Mouse (Mus musculus) embryonic facial prominence, embryonic 10.5 days (tissue): Measurements from ENCODE around the gene Tmem63b. TPM values are rescaled to one million over a fixed set of nuclear protein-coding genes. Genes with fewer than 3 reads are reported as not detected.

ENCODE experiments used
- DNase-seq: peaks from one replicate; pipeline ENCODE4 v3.0.0-alpha.2; 2017; ENCODE audit warnings: low spot score
- H3K27ac ChIP-seq: fragments of 300-500 bp; sonication (generic); replicated peaks from 2 replicates; pipeline ENCODE4 v1.5.1; 2016; ENCODE audit warnings: mild to moderate bottlenecking
- H3K27me3 ChIP-seq: fragments of 300-500 bp; sonication (generic); replicated peaks from 2 replicates; pipeline ENCODE4 v1.6.1; 2016; ENCODE audit warnings: low read depth, mild to moderate bottlenecking; ENCODE audit not compliant: poor library complexity, severe bottlenecking
- H3K36me3 ChIP-seq: fragments of 300-500 bp; sonication (generic); replicated peaks from 2 replicates; pipeline ENCODE4 v1.6.1; 2016; ENCODE audit warnings: mild to moderate bottlenecking, moderate library complexity
- H3K4me1 ChIP-seq: fragments of 300-500 bp; sonication (generic); 2 replicates; pipeline ENCODE4 v1.6.1; 2016
- H3K4me3 ChIP-seq: fragments of 300-500 bp; sonication (generic); 2 replicates; pipeline ENCODE4 v1.5.1; 2016; ENCODE audit warnings: mild to moderate bottlenecking, moderate library complexity
- H3K9me3 ChIP-seq: fragments of 300-500 bp; sonication (generic); 2 replicates; pipeline ENCODE4 v1.6.1; 2016; ENCODE audit warnings: mild to moderate bottlenecking
- WGBS: fragments of 180-500 bp; shearing (Covaris S2); methylation state at CpG from one replicate; pipeline ENCODE4 v1.1.7; 2016; 5-methylcytosine and 5-hydroxymethylcytosine counted together
- polyA plus RNA-seq: library from polyadenylated mRNA; unstranded; fragments of >200 nt; fragmentation: Nextera tagmentation; extraction: Ambion mirVana; gene quantifications from 2 replicates; pipeline ENCODE4 v1.2.1, GENCODE M21; 2016

The Tmem63b gene
- polyA plus RNA-seq, 1 experiment from 2014 or later = 41.6 TPM

DNA sequence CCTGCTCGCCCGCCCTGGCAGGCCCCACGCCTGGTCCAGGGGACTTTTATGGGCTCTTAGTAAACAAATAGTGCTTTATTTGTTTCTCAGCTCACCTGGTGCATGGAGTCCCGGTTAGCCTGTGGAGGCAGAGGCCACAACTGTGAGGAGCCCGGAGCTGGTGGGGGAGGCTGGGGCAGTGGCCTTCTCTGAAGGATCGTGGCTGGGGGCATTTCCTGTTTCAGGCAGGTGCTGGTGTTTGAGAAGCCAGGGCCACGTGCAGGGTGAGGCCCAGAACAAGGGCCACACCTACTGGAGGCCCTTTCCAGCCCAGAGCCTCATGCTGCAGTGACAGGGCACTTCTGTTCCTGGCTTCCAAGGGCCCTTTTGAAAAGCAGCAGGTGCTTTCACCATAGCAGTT, 39.5 kb upstream of the Tmem63b start:
- peaks cover 75% of the 10 kb centered on the region for H3K4me1 ChIP-seq

DNA sequence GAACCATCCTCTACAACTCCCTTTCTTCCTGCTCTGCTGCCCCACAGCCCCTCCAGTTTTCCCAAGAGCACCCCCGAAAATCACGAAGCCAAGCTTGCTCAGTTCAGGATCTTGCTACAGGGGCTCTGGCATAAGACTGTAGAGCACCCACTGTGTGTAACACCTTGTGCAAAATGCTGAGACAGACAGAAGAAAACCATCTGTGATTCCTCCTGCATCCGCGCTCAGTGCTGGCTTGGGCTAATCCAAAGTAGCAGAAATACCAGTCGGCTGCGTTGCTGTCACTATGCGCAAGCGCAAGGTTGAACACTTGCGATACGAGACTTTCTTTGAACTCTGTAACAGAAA, 37.8 kb upstream of the Tmem63b start:
- H3K4me3 ChIP-seq = peak overlapping the region; percentile 68; the same call in 1 of the 2 replicates
- 0 out of 2 replicates have a peak, but pooled peaks cover 2% of the 10 kb centered on the region for H3K36me3 ChIP-seq
- 0 out of 2 replicates have a peak, but pooled peaks cover 7% of the 10 kb centered on the region for H3K27me3 ChIP-seq
- H3K9me3 ChIP-seq = no peaks in the 10 kb centered on the region
- WGBS = 87% methylated on average over 10 of the region's 10 CpGs
- H3K27ac ChIP-seq = peak overlapping the region; percentile 92; the same call in 1 of the 2 replicates
- DNase-seq = no peak
- H3K4me1 ChIP-seq = peaks cover 58% of the 10 kb centered on the region

More for the DNA sequence above, 39.5 kb upstream of the Tmem63b start:
- WGBS = 63% methylated on average over 7 of the region's 7 CpGs
- no peak for DNase-seq
- Histone ChIP-seq H3K27ac (peak overlapping the region; percentile 65), H3K4me3 (no peak overlapping the region), H3K36me3 (no peaks in the 10 kb centered on the region), H3K27me3 (0 out of 2 replicates have a peak, but pooled peaks cover 7% of the 10 kb centered on the region), H3K9me3 (no peaks in the 10 kb centered on the region)

DNA sequence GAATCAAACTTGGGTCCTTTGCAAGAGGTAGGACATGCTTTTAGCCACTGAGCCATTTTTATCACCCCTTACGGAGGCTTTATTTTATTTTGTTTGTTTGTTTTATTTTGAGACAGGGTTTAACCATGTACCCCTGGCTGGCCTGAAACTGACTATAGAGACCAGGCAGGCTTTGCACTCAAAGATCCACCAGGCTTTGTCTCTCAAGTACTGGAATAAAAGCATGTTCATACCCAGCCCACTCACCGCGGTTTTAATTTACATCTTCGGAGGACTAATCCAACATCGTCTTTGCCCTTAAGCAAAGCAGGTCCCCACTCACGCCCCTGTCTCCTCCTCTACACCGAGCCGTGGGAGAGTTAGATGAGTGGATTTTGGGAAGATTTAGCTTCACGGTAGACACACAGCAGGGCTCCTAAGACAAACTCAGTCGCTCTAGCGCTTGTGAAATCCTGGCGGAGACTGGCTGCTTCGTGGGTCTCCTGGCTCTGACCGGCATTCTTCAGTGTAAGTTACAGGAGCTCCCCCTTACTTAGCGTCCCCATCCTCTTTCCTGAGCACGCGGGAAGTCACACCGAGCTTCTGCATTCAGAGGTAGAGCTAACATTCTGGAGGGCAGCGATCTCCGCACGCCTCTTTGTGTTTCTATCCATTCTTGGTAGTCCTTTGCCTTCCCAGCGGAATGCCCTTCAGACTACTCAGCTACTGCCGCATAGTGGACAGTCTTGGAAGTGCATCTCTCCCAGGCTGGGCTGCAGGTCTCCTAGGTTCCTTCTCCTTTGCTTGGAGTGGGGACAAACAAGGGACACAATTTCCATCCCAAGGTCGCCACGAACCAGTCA, 37.2 kb upstream of the Tmem63b start:
- H3K27ac ChIP-seq = peak overlapping the region; percentile 92
- no peaks in the 10 kb centered on the region for H3K9me3 ChIP-seq
- 0 out of 2 replicates have a peak, but pooled peaks cover 7% of the 10 kb centered on the region for H3K27me3 ChIP-seq
- H3K4me1 ChIP-seq = peaks cover 53% of the 10 kb centered on the region
- H3K4me3 ChIP-seq = peak overlapping the region; percentile 68
- DNase-seq = peak; percentile 91
- 0 out of 2 replicates have a peak, but pooled peaks cover 2% of the 10 kb centered on the region for H3K36me3 ChIP-seq
- WGBS = 5% methylated on average over 25 of the region's 25 CpGs

DNA sequence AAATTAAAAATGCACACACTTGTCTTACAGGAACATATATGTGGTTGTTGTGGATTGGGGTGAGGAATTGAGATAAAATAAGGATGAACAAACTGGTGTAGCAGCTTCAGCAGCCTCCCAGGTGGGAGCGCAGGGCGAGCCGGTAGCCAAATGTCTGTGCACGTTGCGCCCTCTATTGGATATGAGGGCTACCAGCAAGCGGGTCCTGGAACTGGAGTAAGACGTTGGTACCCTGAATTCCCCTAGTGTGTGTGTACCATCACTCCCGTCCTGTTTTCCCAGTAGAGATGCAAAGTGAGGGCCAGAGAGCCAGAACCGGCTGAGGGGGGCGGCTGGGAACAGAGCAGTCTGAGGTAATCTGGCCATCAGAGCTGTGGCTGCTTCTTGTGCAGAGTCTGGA, 31.6 kb upstream of the Tmem63b start:
- H3K4me3 ChIP-seq = no peak overlapping the region
- no peaks in the 10 kb centered on the region for H3K27me3 ChIP-seq
- 8% methylated on average over 10 of the region's 10 CpGs for WGBS
- H3K4me1 ChIP-seq = peaks cover 9% of the 10 kb centered on the region
- no peaks in the 10 kb centered on the region for H3K9me3 ChIP-seq
- DNase-seq = peak; percentile 70
- 0 out of 2 replicates have a peak, but pooled peaks cover 2% of the 10 kb centered on the region for H3K36me3 ChIP-seq
- no peak overlapping the region for H3K27ac ChIP-seq

DNA sequence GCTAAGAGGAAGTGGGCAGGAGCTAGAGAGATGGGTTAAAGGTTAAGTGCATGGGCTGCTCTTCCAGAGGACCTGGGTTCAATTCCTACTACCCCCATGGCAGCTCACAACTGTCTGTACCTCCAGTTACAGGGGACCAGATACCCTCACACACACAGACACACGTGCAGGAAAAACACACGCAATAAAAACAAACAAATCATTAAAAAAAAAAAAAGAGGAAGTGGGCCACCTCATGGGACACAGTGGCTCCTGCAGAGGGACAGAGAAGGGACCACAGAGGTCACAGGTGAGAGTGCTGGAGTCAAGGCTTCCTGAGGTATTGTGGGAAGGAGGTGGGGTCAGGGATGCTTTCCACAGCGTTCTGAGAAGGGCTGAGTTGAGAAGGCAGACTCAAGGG, 24.8 kb upstream of the Tmem63b start:
- H3K4me3 ChIP-seq = no peak overlapping the region
- 69% methylated on average over 3 of the region's 3 CpGs for WGBS
- H3K36me3 ChIP-seq = no peaks in the 10 kb centered on the region
- no peaks in the 10 kb centered on the region for H3K9me3 ChIP-seq
- H3K27me3 ChIP-seq = no peaks in the 10 kb centered on the region
- H3K27ac ChIP-seq = no peak overlapping the region
- peaks cover 11% of the 10 kb centered on the region; the same call in 1 of the 2 replicates for H3K4me1 ChIP-seq
- DNase-seq = no peak

DNA sequence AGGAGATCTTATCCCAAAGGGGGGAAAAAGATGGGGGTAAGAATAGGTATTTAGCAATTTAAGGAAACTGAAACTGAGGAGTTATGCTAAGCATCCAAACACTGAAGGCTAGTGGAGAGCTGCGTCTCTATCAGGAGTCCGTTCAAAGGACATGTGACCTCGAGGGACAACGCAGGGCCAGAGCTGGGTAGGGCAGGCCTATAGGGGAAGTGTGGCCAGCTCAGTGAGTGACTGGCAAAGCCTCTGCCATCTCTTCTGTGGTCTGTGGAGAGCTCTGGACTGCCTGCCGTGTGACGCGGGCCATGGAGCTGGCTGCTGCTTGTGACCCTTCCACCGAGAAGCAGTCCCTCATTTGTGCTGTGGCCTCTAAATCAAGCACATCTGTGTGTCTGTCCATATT, 23.7 kb upstream of the Tmem63b start:
- Histone ChIP-seq H3K36me3 (no peaks in the 10 kb centered on the region), H3K4me3 (no peak overlapping the region), H3K27ac (no peak overlapping the region), H3K27me3 (no peaks in the 10 kb centered on the region), H3K9me3 (no peaks in the 10 kb centered on the region), H3K4me1 (peaks cover 11% of the 10 kb centered on the region; the same call in 1 of the 2 replicates)
- WGBS = 80% methylated on average over 8 of the region's 8 CpGs
- no peak for DNase-seq

DNA sequence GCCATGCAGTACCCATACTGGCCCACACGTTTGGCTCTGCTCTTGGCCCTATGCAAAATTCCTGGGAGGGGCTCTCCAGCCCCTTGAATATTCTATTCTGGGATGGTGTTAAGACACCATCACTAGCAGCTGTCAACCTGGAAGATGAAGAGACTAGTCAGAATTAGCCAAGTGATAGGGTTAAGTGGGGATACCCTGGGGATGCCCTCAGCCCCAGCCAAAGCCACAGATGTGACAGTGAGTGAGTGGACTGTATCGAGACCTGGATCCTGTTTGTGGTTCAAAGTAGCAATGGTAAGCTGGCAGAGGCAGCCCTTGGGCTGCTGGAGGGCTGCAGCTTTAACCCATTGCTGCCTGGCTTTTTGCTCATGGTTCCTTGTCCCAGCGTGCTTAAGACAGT, 23.1 kb upstream of the Tmem63b start:
- Histone ChIP-seq H3K4me3 (no peak overlapping the region), H3K36me3 (no peaks in the 10 kb centered on the region), H3K9me3 (no peaks in the 10 kb centered on the region), H3K27me3 (no peaks in the 10 kb centered on the region), H3K4me1 (peaks cover 11% of the 10 kb centered on the region; the same call in 1 of the 2 replicates), H3K27ac (no peak overlapping the region)
- 51% methylated on average over 3 of the region's 3 CpGs for WGBS
- no peak for DNase-seq

DNA sequence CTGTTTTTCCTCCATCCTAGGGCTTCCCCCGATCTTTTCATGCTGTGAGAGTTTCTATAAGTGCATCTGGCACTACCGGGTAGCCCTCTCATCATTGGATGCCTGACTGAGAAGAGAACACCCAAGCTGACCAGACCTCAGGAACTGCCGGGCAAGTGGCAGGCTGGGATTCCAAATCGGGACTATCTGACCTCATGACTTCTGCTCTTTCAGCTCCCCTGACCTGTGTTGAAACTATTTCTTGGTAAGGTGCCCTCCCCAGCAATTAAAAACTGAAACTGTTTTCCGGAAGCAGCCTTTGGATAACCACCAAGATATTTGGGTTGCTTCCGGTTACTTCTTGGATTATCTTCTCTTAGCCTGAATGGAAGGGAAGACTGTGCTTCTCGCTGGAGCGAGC, 21.5 kb upstream of the Tmem63b start:
- no peak overlapping the region for H3K27ac ChIP-seq
- DNase-seq = no peak
- H3K27me3 ChIP-seq = no peaks in the 10 kb centered on the region
- no peak overlapping the region for H3K4me3 ChIP-seq
- 87% methylated on average over 8 of the region's 8 CpGs for WGBS
- H3K4me1 ChIP-seq = peaks cover 11% of the 10 kb centered on the region; the same call in 1 of the 2 replicates
- no peaks in the 10 kb centered on the region for H3K9me3 ChIP-seq
- H3K36me3 ChIP-seq = no peaks in the 10 kb centered on the region

DNA sequence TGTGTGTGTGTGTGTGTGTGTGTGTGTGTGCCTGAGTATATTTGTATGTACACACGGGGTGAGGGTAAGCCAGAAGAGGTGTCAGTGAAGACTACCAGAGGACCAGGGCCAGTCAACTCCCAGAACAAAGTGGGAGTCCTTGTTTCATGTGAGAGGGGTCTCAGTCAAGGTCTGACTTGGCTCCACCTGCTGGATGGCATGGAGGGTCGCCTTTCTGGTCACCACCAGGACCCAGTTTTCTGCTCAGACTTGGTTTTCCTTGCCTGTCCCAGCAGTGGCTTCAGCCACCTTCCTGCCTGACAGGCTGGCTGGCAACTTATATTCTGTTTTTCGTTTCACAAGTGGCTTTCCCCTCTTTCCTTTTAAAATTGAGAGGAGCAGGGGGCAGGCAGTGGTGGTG, 20.7 kb upstream of the Tmem63b start:
- no peak overlapping the region for H3K4me3 ChIP-seq
- H3K9me3 ChIP-seq = no peaks in the 10 kb centered on the region
- H3K27me3 ChIP-seq = no peaks in the 10 kb centered on the region
- H3K36me3 ChIP-seq = no peaks in the 10 kb centered on the region
- H3K4me1 ChIP-seq = peaks cover 11% of the 10 kb centered on the region; the same call in 1 of the 2 replicates
- H3K27ac ChIP-seq = no peak overlapping the region
- WGBS = 36% methylated on average over 3 of the region's 3 CpGs
- DNase-seq = peak; percentile 45

DNA sequence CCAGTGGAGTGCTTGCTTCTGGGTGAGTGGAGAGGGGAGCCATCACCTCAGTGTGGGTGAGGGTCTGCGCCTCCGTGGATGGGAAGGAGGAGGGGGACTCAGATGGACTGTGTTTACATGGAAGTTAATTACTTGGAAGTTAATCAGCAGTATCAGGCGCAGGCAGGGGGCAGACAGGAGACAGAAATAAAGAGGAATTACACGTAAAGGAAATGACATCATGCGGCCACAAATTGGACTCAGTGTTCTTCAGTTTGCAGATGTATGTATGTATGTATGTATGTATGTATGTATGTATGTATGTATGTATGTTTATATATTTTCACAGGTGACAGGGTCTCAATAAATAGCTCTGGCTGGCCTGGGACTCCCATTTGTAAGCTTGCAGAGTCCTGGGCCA, 20.1 kb upstream of the Tmem63b start:
- Histone ChIP-seq H3K9me3 (no peaks in the 10 kb centered on the region), H3K4me1 (peaks cover 8% of the 10 kb centered on the region; the same call in 1 of the 2 replicates), H3K27ac (no peak overlapping the region), H3K27me3 (no peaks in the 10 kb centered on the region), H3K4me3 (no peak overlapping the region), H3K36me3 (no peaks in the 10 kb centered on the region)
- DNase-seq = no peak
- WGBS = 75% methylated on average over 5 of the region's 5 CpGs

DNA sequence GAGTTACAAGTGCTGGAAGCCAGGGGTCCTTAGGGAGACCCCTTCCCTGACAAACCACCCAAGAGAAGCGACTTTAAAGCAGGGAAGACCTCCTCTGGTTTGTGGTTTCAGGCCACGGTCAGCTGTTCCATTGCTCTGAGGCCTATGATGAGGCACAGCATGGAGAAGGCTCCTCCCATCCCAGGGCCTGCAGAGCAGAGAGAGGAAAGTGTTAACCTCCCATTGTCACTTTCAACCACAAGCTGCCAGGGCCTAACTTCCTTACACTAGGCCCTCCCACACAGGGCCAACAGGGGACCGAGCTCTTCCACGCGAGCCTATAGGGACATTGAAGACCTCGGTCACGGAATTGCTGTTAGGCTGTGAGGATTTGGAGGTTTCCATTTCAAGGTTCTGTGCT, 16.5 kb upstream of the Tmem63b start:
- no peak for DNase-seq
- WGBS = 60% methylated on average over 7 of the region's 7 CpGs
- Histone ChIP-seq H3K4me3 (no peak overlapping the region), H3K4me1 (peaks cover 23% of the 10 kb centered on the region), H3K9me3 (no peaks in the 10 kb centered on the region), H3K27ac (no peak overlapping the region), H3K27me3 (no peaks in the 10 kb centered on the region), H3K36me3 (peaks cover 15% of the 10 kb centered on the region)

DNA sequence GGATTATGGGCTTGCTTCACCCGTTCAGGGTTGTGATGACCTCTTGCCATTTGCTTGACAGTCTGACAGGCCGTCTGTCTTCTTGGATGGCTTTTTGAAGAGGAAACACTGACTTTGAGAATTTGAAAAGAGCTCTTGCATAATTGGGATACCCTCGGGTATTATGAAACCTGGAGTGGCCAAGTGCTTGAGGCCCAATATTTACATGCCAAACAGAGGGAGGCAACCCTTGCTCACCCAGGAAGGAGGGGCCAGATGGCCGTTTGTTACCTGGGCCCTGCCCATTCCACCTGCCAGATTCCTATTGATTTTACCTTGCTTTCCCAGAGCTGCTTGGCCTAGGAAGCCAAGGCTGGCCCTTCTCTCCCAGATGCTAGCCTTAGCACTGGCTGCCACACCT, 15.5 kb upstream of the Tmem63b start:
- Histone ChIP-seq H3K36me3 (peaks cover 24% of the 10 kb centered on the region), H3K27ac (no peak overlapping the region), H3K9me3 (no peaks in the 10 kb centered on the region), H3K4me3 (no peak overlapping the region), H3K4me1 (peaks cover 23% of the 10 kb centered on the region), H3K27me3 (no peaks in the 10 kb centered on the region)
- 56% methylated on average over 4 of the region's 4 CpGs for WGBS
- DNase-seq = no peak

DNA sequence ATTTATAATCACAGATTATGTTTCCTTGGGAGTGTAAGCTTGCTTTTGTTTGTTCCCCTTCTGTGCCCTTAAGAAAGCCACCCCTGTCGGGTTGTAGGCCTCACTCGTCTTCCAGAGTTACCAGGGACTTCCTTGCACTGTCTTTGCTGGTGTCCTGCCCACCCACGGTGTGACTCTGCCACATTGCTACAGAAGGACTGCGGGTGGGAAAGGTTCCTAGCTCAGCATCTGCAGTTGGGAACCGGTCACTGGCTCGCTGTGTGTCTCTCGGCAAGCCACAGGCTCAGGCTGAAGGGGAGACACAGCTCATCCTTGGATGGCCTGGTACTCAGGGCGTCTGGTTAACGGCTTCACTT, 14.5 kb upstream of the Tmem63b start:
- no peak for DNase-seq
- Histone ChIP-seq H3K9me3 (no peaks in the 10 kb centered on the region), H3K4me3 (no peak overlapping the region), H3K27ac (0 out of 2 replicates have a peak overlapping the region, but pooled peaks have one; percentile 2), H3K27me3 (no peaks in the 10 kb centered on the region), H3K36me3 (peaks cover 34% of the 10 kb centered on the region), H3K4me1 (peaks cover 23% of the 10 kb centered on the region)
- WGBS = 74% methylated on average over 9 of the region's 9 CpGs
